Comparison of ENCODE assay signal across 13 mouse cellular contexts in genomic region chr1:51849570-51850211, GRCm38 (mm10).
DNase-seq lines count a peak whose midpoint lies in the region; ATAC-seq and TF ChIP-seq lines count a peak whose summit lies in the region.
"Had no signal": no experiment of that assay in that cellular context is flagged by ENCODE, and none has a peak within 500 bp of the region (broad histone marks: within the 10 kb centered on the region; RNA-seq: fewer than 3 reads in every experiment).

No protein-coding gene starts in this region.

- peak overlapping the region; percentile 44 for H3K27ac ChIP-seq in lung, postnatal 0 days (ENCODE audit: low read length)
- no peak overlapping the region for H3K27ac ChIP-seq in kidney, embryonic 14.5 days (ENCODE audit: low read depth, low read length)
- peak overlapping the region; percentile 35; the same call in 1 of the 2 replicates for H3K27ac ChIP-seq in stomach, embryonic 14.5 days (ENCODE audit: low read length)
- H3K27ac ChIP-seq: liver, embryonic 15.5 days; neural tube, embryonic 12.5 days had no signal

- H3K36me3 ChIP-seq in lung, postnatal 0 days (ENCODE audit: insufficient read depth, low read length) = no peaks in the 10 kb centered on the region
- no peaks in the 10 kb centered on the region for H3K36me3 ChIP-seq in kidney, embryonic 14.5 days (ENCODE audit: control insufficient read depth, insufficient read depth, low read length)
- H3K36me3 ChIP-seq in stomach, embryonic 14.5 days (ENCODE audit: control insufficient read depth, insufficient read depth, low read length) = no peaks in the 10 kb centered on the region
- H3K36me3 ChIP-seq: liver, embryonic 15.5 days; neural tube, embryonic 12.5 days had no signal

- H3K9me3 ChIP-seq in lung, postnatal 0 days (ENCODE audit: low read length) = no peaks in the 10 kb centered on the region
- H3K9me3 ChIP-seq in kidney, embryonic 14.5 days (ENCODE audit: control insufficient read depth, low read length) = no peaks in the 10 kb centered on the region
- no peaks in the 10 kb centered on the region for H3K9me3 ChIP-seq in stomach, embryonic 14.5 days (ENCODE audit: control insufficient read depth, low read depth, low read length)
- H3K9me3 ChIP-seq: liver, embryonic 15.5 days; neural tube, embryonic 12.5 days had no signal

- H3K27me3 ChIP-seq in lung, postnatal 0 days (replicated peaks; ENCODE audit: insufficient read depth, low read length) = no peaks in the 10 kb centered on the region
- no peaks in the 10 kb centered on the region for H3K27me3 ChIP-seq in kidney, embryonic 14.5 days (ENCODE audit: control insufficient read depth, insufficient read depth, low read length)
- H3K27me3 ChIP-seq in stomach, embryonic 14.5 days (ENCODE audit: control insufficient read depth, insufficient read depth, low read length) = no peaks in the 10 kb centered on the region
- H3K27me3 ChIP-seq: liver, embryonic 15.5 days; neural tube, embryonic 12.5 days had no signal

- peaks cover 9% of the 10 kb centered on the region; the same call in 1 of the 2 replicates for H3K4me1 ChIP-seq in lung, postnatal 0 days (ENCODE audit: insufficient read depth, low read depth, low read length)
- H3K4me1 ChIP-seq in kidney, embryonic 14.5 days (ENCODE audit: control insufficient read depth, insufficient read depth, low read length) = peaks cover 6% of the 10 kb centered on the region; the same call in 1 of the 2 replicates
- H3K4me1 ChIP-seq in stomach, embryonic 14.5 days (ENCODE audit: control insufficient read depth, insufficient read depth, low read length) = peaks cover 13% of the 10 kb centered on the region; the same call in 1 of the 2 replicates
- H3K4me1 ChIP-seq: liver, embryonic 15.5 days; neural tube, embryonic 12.5 days had no signal

- 24% methylated on average over 8 of the region's 8 CpGs for WGBS in lung, postnatal 0 days
- WGBS in kidney, embryonic 14.5 days = 41% methylated on average over 8 of the region's 8 CpGs
- WGBS in stomach, embryonic 14.5 days = 35% methylated on average over 8 of the region's 8 CpGs

- H3K9ac ChIP-seq in lung, postnatal 0 days (replicated peaks; ENCODE audit: low read depth) = no peak overlapping the region
- H3K9ac ChIP-seq in kidney, embryonic 14.5 days (ENCODE audit: low read depth, low read length) = no peak overlapping the region
- no peak overlapping the region for H3K9ac ChIP-seq in stomach, embryonic 14.5 days (replicated peaks; ENCODE audit: low read depth, low read length)
- H3K9ac ChIP-seq: liver, embryonic 15.5 days; neural tube, embryonic 12.5 days had no signal

- H3K4me3 ChIP-seq in lung, postnatal 0 days (ENCODE audit: low read depth, low read length) = no peak overlapping the region
- H3K4me3 ChIP-seq in kidney, embryonic 14.5 days (ENCODE audit: low read length) = no peak overlapping the region
- no peak overlapping the region for H3K4me3 ChIP-seq in stomach, embryonic 14.5 days (ENCODE audit: low read depth, low read length)
- H3K4me3 ChIP-seq: liver, embryonic 15.5 days; neural tube, embryonic 12.5 days had no signal

- peak; percentile 79 for ATAC-seq in lung, postnatal 0 days
- 0 out of 2 replicates have a peak, but pooled peaks have one; percentile 32 for ATAC-seq in kidney, embryonic 14.5 days (ENCODE audit: low FRiP score, low TSS enrichment)
- peak; percentile 70 for ATAC-seq in stomach, embryonic 14.5 days (ENCODE audit: insufficient number of reproducible peaks, insufficient read depth, low FRiP score, low read depth)

- no peak overlapping the region for H3K4me2 ChIP-seq in lung, postnatal 0 days (replicated peaks; ENCODE audit: low read depth, low read length)
- no peak overlapping the region for H3K4me2 ChIP-seq in kidney, embryonic 14.5 days (replicated peaks; ENCODE audit: low read depth, low read length)
- H3K4me2 ChIP-seq in stomach, embryonic 14.5 days (replicated peaks; ENCODE audit: low read depth, low read length) = no peak overlapping the region
- H3K4me2 ChIP-seq: liver, embryonic 15.5 days; neural tube, embryonic 12.5 days had no signal

- peak; percentile 32 for DNase-seq in adrenal gland, postnatal 10 days
- DNase-seq in adrenal gland, postnatal 4 days (ENCODE audit: low spot score in 2 of 2) = no peak
- peak; percentile 89 for DNase-seq in lung, postnatal 0 days (ENCODE audit: low spot score)
- no peak for DNase-seq in lung, postnatal 10 days
- no peak for DNase-seq in right cerebral cortex, postnatal 4 days
- DNase-seq in gastrocnemius, adult 18-20 months (ENCODE audit: low spot score) = no peak
- DNase-seq: heart, postnatal 14 days; layer of hippocampus, adult 9-11 months; thymus, postnatal 4 days had no signal

- TF ChIP-seq CTCF in lung, postnatal 0 days (IDR thresholded peaks at IDR 0.05) = no peak

- TF ChIP-seq EP300 in lung, postnatal 0 days (IDR thresholded peaks at IDR 0.05) = peak; percentile 56; the same call in 1 of the 2 replicates

Comparison
In these comparisons a context has a peak if more than half of its experiments do, and no peak if none do; other contexts are left out.
1. DNase-seq: peak in adrenal gland, postnatal 10 days (single experiment) and lung, postnatal 0 days (single experiment); none in adrenal gland, postnatal 4 days (0 of 2), lung, postnatal 10 days (single experiment), right cerebral cortex, postnatal 4 days (single experiment) and gastrocnemius, adult 18-20 months (single experiment).
2. Peak in every context shown above with its lines, with median percentiles within 50 percentile points of each other: ATAC-seq.